Mouse (Mus musculus) cerebellum, postnatal 4 days (tissue): ENCODE measurements at regions not wholly inside any gene's neighbourhood (a gene's known extent, or its start where the extent isn't known, plus 50 kb on each side); places are given as distances from the start of the nearest gene placed in this dataset.
"Not testable (repeated sequence)": the region's sequence is repeated elsewhere in the genome, so short reads cannot be mapped to it uniquely, and the experiment has no call there.

Experiments
- DNase-seq, 2 experiments: peaks; one replicate each; pipeline ENCODE4 v3.0.0; 2022; ENCODE audit warnings: low spot score in 2 of 2, mixed read lengths in 1 of 2

- DNase-seq = not testable (repeated sequence)
Measured at GRCm38 (mm10) chrX:32130254-32130653, 82.6 kb downstream of the Btbd35f22 start.

- DNase-seq = peak in 1 of 2 experiments; percentile 1
Measured at GRCm38 (mm10) chrX:32148141-32148540, 100.5 kb downstream of the Btbd35f22 start.
